Mouse (Mus musculus) liver, postnatal 0 days (tissue): Measurements from ENCODE around the gene Rdm1. TPM values are rescaled to one million over a fixed set of nuclear protein-coding genes. Genes with fewer than 3 reads are reported as not detected.
"Not testable (repeated sequence)": the region's sequence is repeated elsewhere in the genome, so short reads cannot be mapped to it uniquely, and the experiment has no call there.

Experiments
- ATAC-seq: fragments of 200-750 bp; cut with Nextera tagmentation; 2 replicates; pipeline ENCODE4 v1.8.0; 2017; ENCODE audit warnings: mild to moderate bottlenecking, moderate library complexity
- DNase-seq: peaks from one replicate; pipeline ENCODE4 v3.0.0-alpha.2; 2016
- H3K27ac ChIP-seq: fragments of 300-500 bp; sonication (generic); 2 replicates; pipeline ENCODE4 v1.5.1; 2014; ENCODE audit warnings: antibody characterized with exemption, moderate library complexity, mild to moderate bottlenecking, low read depth
- H3K27me3 ChIP-seq: fragments of 300-500 bp; sonication (generic); 2 replicates; pipeline ENCODE4 v1.6.1; 2014; ENCODE audit warnings: low read length, control low read depth, mixed read lengths; ENCODE audit not compliant: insufficient read depth
- H3K36me3 ChIP-seq: fragments of 300-500 bp; sonication (generic); replicated peaks from 2 replicates; pipeline ENCODE4 v1.6.1; 2014; ENCODE audit warnings: mild to moderate bottlenecking, control low read depth, low read length, moderate library complexity, mixed read lengths; ENCODE audit not compliant: insufficient read depth
- H3K4me1 ChIP-seq: fragments of 300-500 bp; sonication (generic); 2 replicates; pipeline ENCODE4 v1.6.1; 2014; ENCODE audit warnings: antibody characterized with exemption, mild to moderate bottlenecking, control low read depth; ENCODE audit not compliant: insufficient read depth
- H3K4me2 ChIP-seq: fragments of 300-500 bp; sonication (generic); 2 replicates; pipeline ENCODE4 v1.6.1; 2014; ENCODE audit warnings: low read depth, mild to moderate bottlenecking, low read length, moderate library complexity, mixed read lengths
- H3K4me3 ChIP-seq: fragments of 300-500 bp; sonication (generic); 2 replicates; pipeline ENCODE4 v1.5.1; 2014; ENCODE audit warnings: low read depth, low read length
- H3K9ac ChIP-seq: fragments of 300-500 bp; sonication (generic); replicated peaks from 2 replicates; pipeline ENCODE4 v1.6.1; 2014; ENCODE audit warnings: mild to moderate bottlenecking, moderate library complexity
- H3K9me3 ChIP-seq: fragments of 300-500 bp; sonication (generic); 2 replicates; pipeline ENCODE4 v1.6.1; 2016; ENCODE audit warnings: mild to moderate bottlenecking, control low read depth, low read length, mixed read lengths
- CTCF ChIP-seq: sonication (generic); IDR thresholded peaks from 2 replicates; pipeline ENCODE4 v1.5.1; 2016; ENCODE audit warnings: antibody characterized with exemption, low read depth
- EP300 ChIP-seq: IDR thresholded peaks from 2 replicates; pipeline ENCODE4 v1.6.1; 2016; ENCODE audit warnings: antibody characterized with exemption, low read depth, mild to moderate bottlenecking
- WGBS: fragments of 180-500 bp; shearing (Covaris S2); extraction: QIAGEN DNeasy Blood & Tissue Kit; methylation state at CpG from one replicate; pipeline ENCODE4 v1.1.7; 2014; ENCODE audit not compliant: insufficient replicate concordance; 5-methylcytosine and 5-hydroxymethylcytosine counted together
- polyA plus RNA-seq: library from polyadenylated mRNA; unstranded; fragments of >200 nt; fragmentation: Nextera tagmentation; extraction: Ambion mirVana; gene quantifications from 2 replicates; pipeline ENCODE4 v1.2.1, GENCODE M21; 2015

The Rdm1 gene
- polyA plus RNA-seq, 1 experiment from 2014 or later = 7.4 TPM

DNA sequence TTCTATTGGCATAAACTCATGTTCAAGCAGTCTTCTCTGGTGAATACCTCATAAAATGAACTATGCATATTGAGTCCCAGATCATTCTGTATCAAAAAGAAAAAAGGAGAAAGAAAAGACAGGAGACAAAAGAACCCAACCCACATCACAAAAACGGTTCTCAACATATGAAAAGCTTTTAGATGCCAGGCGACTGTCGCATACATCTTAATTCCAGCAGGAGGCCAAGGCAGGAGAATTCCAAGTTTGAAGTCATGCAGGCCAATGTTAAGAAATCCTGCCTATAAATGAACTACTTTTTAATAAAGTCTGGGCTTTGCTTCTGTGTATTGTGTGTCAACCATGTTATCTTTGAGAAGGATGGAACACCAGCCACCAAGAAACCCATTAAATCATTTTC lies 22.9 kb upstream of the Rdm1 start:
- Histone ChIP-seq H3K9ac (no peak overlapping the region), H3K4me3 (no peak overlapping the region), H3K9me3 (no peaks in the 10 kb centered on the region), H3K27me3 (no peaks in the 10 kb centered on the region), H3K27ac (no peak overlapping the region), H3K36me3 (no peaks in the 10 kb centered on the region), H3K4me2 (peak overlapping the region; percentile 65), H3K4me1 (peaks cover 3% of the 10 kb centered on the region; the same call in 1 of the 2 replicates)
- WGBS = 13% methylated on average over 3 of the region's 3 CpGs
- no peak for ATAC-seq
- TF ChIP-seq EP300 = no peak
- no peak for TF ChIP-seq CTCF
- no peak for DNase-seq

GRCm38 (mm10) chr11:101604531-101605453 lies 22.2 kb upstream of the Rdm1 start:
- peak overlapping the region; percentile 62; the same call in 1 of the 2 replicates for H3K27ac ChIP-seq
- not testable (repeated sequence) for H3K9ac ChIP-seq, H3K27me3 ChIP-seq, H3K9me3 ChIP-seq, H3K36me3 ChIP-seq, H3K4me1 ChIP-seq
- peak overlapping the region; percentile 31; the same call in 1 of the 2 replicates for H3K4me3 ChIP-seq
- peak overlapping the region; percentile 65 for H3K4me2 ChIP-seq
- under 1% methylated on average over 29 of the region's 30 CpGs for WGBS
- ATAC-seq (peak; percentile 85), DNase-seq (peak; percentile 88)

GRCm38 (mm10) chr11:101607134-101607533 lies 19.9 kb upstream of the Rdm1 start:
- not testable (repeated sequence) for H3K9me3 ChIP-seq, DNase-seq, H3K4me3 ChIP-seq, H3K27ac ChIP-seq, ATAC-seq, H3K4me2 ChIP-seq, H3K36me3 ChIP-seq, H3K9ac ChIP-seq, H3K4me1 ChIP-seq, H3K27me3 ChIP-seq
- 81% methylated on average over 4 of the region's 4 CpGs for WGBS

DNA sequence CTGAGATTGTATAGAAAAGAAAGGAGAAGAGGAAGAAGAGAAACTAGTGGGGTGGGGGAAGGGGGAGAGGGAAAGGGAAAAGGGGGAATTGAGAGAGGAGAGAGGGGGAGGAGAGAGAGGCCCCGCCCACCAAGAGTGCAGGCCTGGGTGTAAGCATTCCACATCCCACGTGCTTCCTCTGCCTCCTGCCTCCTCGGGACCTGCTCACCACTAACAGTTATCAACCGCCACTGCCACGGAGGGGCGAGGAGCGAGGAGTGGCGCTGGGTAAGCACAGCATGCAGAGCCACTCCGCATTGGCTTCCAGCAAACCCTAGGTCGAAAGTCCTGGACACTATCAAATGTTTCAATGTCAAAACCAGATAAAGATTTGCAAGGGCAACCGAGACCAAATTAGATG lies 16.6 kb upstream of the Rdm1 start:
- Histone ChIP-seq H3K27me3 (no peaks in the 10 kb centered on the region), H3K4me2 (no peak overlapping the region), H3K9ac (no peak overlapping the region), H3K27ac (no peak overlapping the region), H3K4me1 (peaks cover 5% of the 10 kb centered on the region; the same call in 1 of the 2 replicates), H3K36me3 (no peaks in the 10 kb centered on the region), H3K4me3 (no peak overlapping the region), H3K9me3 (no peaks in the 10 kb centered on the region)
- DNase-seq (no peak), ATAC-seq (no peak)
- 24% methylated on average over 11 of the region's 11 CpGs for WGBS
- no peak for TF ChIP-seq CTCF
- TF ChIP-seq EP300 = no peak

- Histone ChIP-seq H3K9me3 (no peaks in the 10 kb centered on the region), H3K27me3 (peaks cover 7% of the 10 kb centered on the region; the same call in 1 of the 2 replicates), H3K4me1 (peaks cover 5% of the 10 kb centered on the region; the same call in 1 of the 2 replicates), H3K36me3 (no peaks in the 10 kb centered on the region), H3K4me3 (no peak overlapping the region), H3K9ac (no peak overlapping the region), H3K27ac (no peak overlapping the region), H3K4me2 (no peak overlapping the region)
- no peak for TF ChIP-seq EP300
- TF ChIP-seq CTCF = no peak
- ATAC-seq (no peak), DNase-seq (no peak)
- 79% methylated on average over 6 of the region's 6 CpGs for WGBS
Observed at GRCm38 (mm10) chr11:101613596-101613995, 13.4 kb upstream of the Rdm1 start.

DNA sequence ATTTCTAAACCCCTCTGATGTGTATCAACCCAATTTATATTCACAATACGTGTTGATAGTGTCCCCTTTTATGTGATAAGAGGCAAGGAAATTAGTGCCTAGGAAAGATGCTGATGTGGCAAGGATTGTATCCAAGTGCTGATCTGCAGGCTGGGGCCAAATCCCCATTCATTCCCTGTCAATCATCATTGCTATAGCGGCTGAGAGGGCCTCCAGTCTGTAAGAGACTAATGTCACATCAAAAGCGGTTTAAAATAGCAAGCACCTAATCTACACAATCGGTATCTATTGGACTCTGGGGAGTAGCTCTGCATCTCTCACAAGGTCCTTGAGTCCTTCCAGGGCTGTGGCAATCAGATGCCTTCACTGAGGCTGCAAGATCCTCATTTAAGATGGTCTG lies 12.9 kb upstream of the Rdm1 start:
- H3K9me3 ChIP-seq = no peaks in the 10 kb centered on the region
- peaks cover 5% of the 10 kb centered on the region; the same call in 1 of the 2 replicates for H3K4me1 ChIP-seq
- DNase-seq (no peak), ATAC-seq (no peak)
- no peak overlapping the region for H3K4me3 ChIP-seq
- no peak overlapping the region for H3K9ac ChIP-seq
- no peak overlapping the region for H3K4me2 ChIP-seq
- H3K36me3 ChIP-seq = no peaks in the 10 kb centered on the region
- no peak for TF ChIP-seq CTCF
- no peak for TF ChIP-seq EP300
- H3K27ac ChIP-seq = no peak overlapping the region
- WGBS = 75% methylated on average over 4 of the region's 4 CpGs
- peaks cover 7% of the 10 kb centered on the region; the same call in 1 of the 2 replicates for H3K27me3 ChIP-seq
